Mouse (Mus musculus) heart, postnatal 0 days (tissue): Measurements from ENCODE around the gene Gm8334.
"Not testable (repeated sequence)": the region's sequence is repeated elsewhere in the genome, so short reads cannot be mapped to it uniquely, and the experiment has no call there.

Experiments used
- CTCF ChIP-seq: IDR thresholded peaks from 2 replicates; pipeline ENCODE4 v1.5.1; 2016; ENCODE audit warnings: antibody characterized with exemption, control low read depth, low read depth
- EP300 ChIP-seq: IDR thresholded peaks from 2 replicates; pipeline ENCODE4 v1.6.1; 2016; ENCODE audit warnings: antibody characterized with exemption, low read depth

GRCm38 (mm10) chrX:148663298-148663697 is 48.3 kb upstream of the Gm8334 start, which contains the start of gene Gm15127:
- not testable (repeated sequence) for TF ChIP-seq CTCF, EP300
